Mouse (Mus musculus): Measurements from ENCODE around the gene Ncoa7. TPM values are rescaled to one million over a fixed set of nuclear protein-coding genes. Genes with fewer than 3 reads are reported as not detected.

Ncoa7 gene
- 8.8 and 12.4 TPM in 2 replicates for polyA plus RNA-seq (2015; fragmentation: Nextera tagmentation; extraction: Ambion mirVana)

- peak; percentile 96 for ATAC-seq
- peak within 1 kb of the TSS; percentile 68 for H3K4me2 ChIP-seq (replicated peaks; ENCODE audit: low read depth, low read length)
- peak; percentile 89 for DNase-seq (ENCODE audit: low spot score)
- H3K4me3 ChIP-seq (ENCODE audit: low read depth, low read length) = peak within 1 kb of the TSS; percentile 92
- peak within 1 kb of the TSS; percentile 91 for H3K27ac ChIP-seq (ENCODE audit: low read length)
- H3K27me3 ChIP-seq (replicated peaks; ENCODE audit: insufficient read depth, low read length) = no peaks in the 10 kb centered on the region
- H3K9ac ChIP-seq (replicated peaks; ENCODE audit: low read depth) = peak within 1 kb of the TSS; percentile 48
- WGBS = under 1% methylated on average over 62 of the region's 89 CpGs
- H3K36me3 ChIP-seq (ENCODE audit: insufficient read depth, low read length) = no peaks in the 10 kb centered on the region
- TF ChIP-seq CTCF (IDR thresholded peaks at IDR 0.05) (no peak), EP300 (IDR thresholded peaks at IDR 0.05) (no peak)
- H3K9me3 ChIP-seq (ENCODE audit: low read length) = no peaks in the 10 kb centered on the region
- no peaks in the 10 kb centered on the region for H3K4me1 ChIP-seq (ENCODE audit: insufficient read depth, low read depth, low read length)
Observed at GRCm38 (mm10) chr10:30802681-30803586, at the start of gene Ncoa7. Ncoa7 (minus strand) TSS chr10:30803326.

GRCm38 (mm10) chr10:30845101-30845825, 42.1 kb upstream of the Ncoa7 start:
- no peak overlapping the region for H3K4me3 ChIP-seq (ENCODE audit: low read depth, low read length)
- DNase-seq (ENCODE audit: low spot score) (no peak), ATAC-seq (no peak)
- H3K27ac ChIP-seq (ENCODE audit: low read length) = no peak overlapping the region
- no peak overlapping the region for H3K4me2 ChIP-seq (replicated peaks; ENCODE audit: low read depth, low read length)
- H3K9me3 ChIP-seq (ENCODE audit: low read length) = no peaks in the 10 kb centered on the region
- TF ChIP-seq EP300 (IDR thresholded peaks at IDR 0.05) (no peak), CTCF (IDR thresholded peaks at IDR 0.05) (no peak)
- H3K4me1 ChIP-seq (ENCODE audit: insufficient read depth, low read depth, low read length) = peaks cover 3% of the 10 kb centered on the region; the same call in 1 of the 2 replicates
- no peaks in the 10 kb centered on the region for H3K36me3 ChIP-seq (ENCODE audit: insufficient read depth, low read length)
- WGBS = 25% methylated on average over 13 of the region's 13 CpGs
- no peak overlapping the region for H3K9ac ChIP-seq (replicated peaks; ENCODE audit: low read depth)
- peaks cover 23% of the 10 kb centered on the region; the same call in 1 of the 2 replicates for H3K27me3 ChIP-seq (replicated peaks; ENCODE audit: insufficient read depth, low read length)

- no peaks in the 10 kb centered on the region for H3K9me3 ChIP-seq (ENCODE audit: low read length)
- H3K9ac ChIP-seq (replicated peaks; ENCODE audit: low read depth) = 0 out of 2 replicates have a peak overlapping the region, but pooled peaks have one; percentile 12
- no peak overlapping the region for H3K27ac ChIP-seq (ENCODE audit: low read length)
- ATAC-seq (no peak), DNase-seq (ENCODE audit: low spot score) (no peak)
- peak overlapping the region; percentile 88 for H3K4me2 ChIP-seq (replicated peaks; ENCODE audit: low read depth, low read length)
- peaks cover 3% of the 10 kb centered on the region; the same call in 1 of the 2 replicates for H3K4me1 ChIP-seq (ENCODE audit: insufficient read depth, low read depth, low read length)
- H3K27me3 ChIP-seq (replicated peaks; ENCODE audit: insufficient read depth, low read length) = peaks cover 23% of the 10 kb centered on the region; the same call in 1 of the 2 replicates
- H3K4me3 ChIP-seq (ENCODE audit: low read depth, low read length) = peak overlapping the region; percentile 51; the same call in 1 of the 2 replicates
- TF ChIP-seq EP300 (IDR thresholded peaks at IDR 0.05) (no peak), CTCF (IDR thresholded peaks at IDR 0.05) (no peak)
- H3K36me3 ChIP-seq (ENCODE audit: insufficient read depth, low read length) = no peaks in the 10 kb centered on the region
- WGBS = 14% methylated on average over 30 of the region's 30 CpGs
Observed at GRCm38 (mm10) chr10:30844191-30845010, 41.3 kb upstream of the Ncoa7 start.

GRCm38 (mm10) chr10:30843438-30844190, 40.5 kb upstream of the Ncoa7 start:
- H3K4me1 ChIP-seq (ENCODE audit: insufficient read depth, low read depth, low read length) = peaks cover 3% of the 10 kb centered on the region; the same call in 1 of the 2 replicates
- no peak overlapping the region for H3K27ac ChIP-seq (ENCODE audit: low read length)
- 1% methylated on average over 21 of the region's 21 CpGs for WGBS
- no peak for TF ChIP-seq EP300 (IDR thresholded peaks at IDR 0.05)
- TF ChIP-seq CTCF (IDR thresholded peaks at IDR 0.05) = no peak
- H3K9me3 ChIP-seq (ENCODE audit: low read length) = no peaks in the 10 kb centered on the region
- peak overlapping the region; percentile 51 for H3K4me3 ChIP-seq (ENCODE audit: low read depth, low read length)
- ATAC-seq = no peak
- peak overlapping the region; percentile 88 for H3K4me2 ChIP-seq (replicated peaks; ENCODE audit: low read depth, low read length)
- peak; percentile 38 for DNase-seq (ENCODE audit: low spot score)
- H3K36me3 ChIP-seq (ENCODE audit: insufficient read depth, low read length) = no peaks in the 10 kb centered on the region
- H3K27me3 ChIP-seq (replicated peaks; ENCODE audit: insufficient read depth, low read length) = peaks cover 23% of the 10 kb centered on the region; the same call in 1 of the 2 replicates
- H3K9ac ChIP-seq (replicated peaks; ENCODE audit: low read depth) = no peak overlapping the region
